Mouse (Mus musculus): ENCODE results near the gene 4930432K21Rik.

4930432K21Rik gene

GRCm38 (mm10) chr8:84149181-84149580, 1.4 kb downstream of the 4930432K21Rik start:
- DNase-seq: no peak

GRCm38 (mm10) chr8:84157620-84158019, 9.8 kb downstream of the 4930432K21Rik start:
- no peak for DNase-seq

GRCm38 (mm10) chr8:84167696-84168095, 19.9 kb downstream of the 4930432K21Rik start:
- no peak for DNase-seq

GRCm38 (mm10) chr8:84170096-84170495, 22.3 kb downstream of the 4930432K21Rik start:
- no peak for DNase-seq

GRCm38 (mm10) chr8:84173861-84174260, 26.0 kb downstream of the 4930432K21Rik start:
- no peak for DNase-seq

- DNase-seq: no peak
These were observed 28.7 kb downstream of the 4930432K21Rik start for GRCm38 (mm10) chr8:84176560-84176959.

- no peak for DNase-seq
These were observed 29.6 kb downstream of the 4930432K21Rik start for GRCm38 (mm10) chr8:84177405-84177804.

- no peak for DNase-seq
These were observed 30.8 kb downstream of the 4930432K21Rik start for GRCm38 (mm10) chr8:84178592-84178991.

GRCm38 (mm10) chr8:84179946-84180345, 32.1 kb downstream of the 4930432K21Rik start:
- no peak for DNase-seq

- peak; percentile 53 for DNase-seq
These were observed 32.8 kb downstream of the 4930432K21Rik start for GRCm38 (mm10) chr8:84180530-84181190.

- no peak for DNase-seq
These were observed 35.0 kb downstream of the 4930432K21Rik start for GRCm38 (mm10) chr8:84182833-84183232.

- peak; percentile 62 for DNase-seq
These were observed 35.6 kb downstream of the 4930432K21Rik start for GRCm38 (mm10) chr8:84183261-84184084.

GRCm38 (mm10) chr8:84184085-84185043, 36.5 kb downstream of the 4930432K21Rik start:
- no peak for DNase-seq

- DNase-seq: no peak
These were observed 37.3 kb downstream of the 4930432K21Rik start, which contains the start of gene Nanos3 for GRCm38 (mm10) chr8:84185117-84185516. Nanos3 (minus strand) TSS chr8:84185217.

- peak; percentile 54 for DNase-seq
These were observed 38.7 kb downstream of the 4930432K21Rik start for GRCm38 (mm10) chr8:84186547-84186946.

- DNase-seq: no peak
These were observed 39.4 kb downstream of the 4930432K21Rik start for GRCm38 (mm10) chr8:84187065-84187755.

GRCm38 (mm10) chr8:84188671-84189070, 40.8 kb downstream of the 4930432K21Rik start:
- DNase-seq: no peak

- DNase-seq: no peak
These were observed 41.8 kb downstream of the 4930432K21Rik start for GRCm38 (mm10) chr8:84189603-84190002.

- DNase-seq: no peak
These were observed 42.5 kb downstream of the 4930432K21Rik start for GRCm38 (mm10) chr8:84190191-84190867.

- DNase-seq: no peak
These were observed 44.2 kb downstream of the 4930432K21Rik start for GRCm38 (mm10) chr8:84192023-84192422.

GRCm38 (mm10) chr8:84192555-84192954, 44.7 kb downstream of the 4930432K21Rik start:
- DNase-seq: peak; percentile 72

GRCm38 (mm10) chr8:84193161-84193560, 45.3 kb downstream of the 4930432K21Rik start:
- no peak for DNase-seq
